In the genomic region with DNA sequence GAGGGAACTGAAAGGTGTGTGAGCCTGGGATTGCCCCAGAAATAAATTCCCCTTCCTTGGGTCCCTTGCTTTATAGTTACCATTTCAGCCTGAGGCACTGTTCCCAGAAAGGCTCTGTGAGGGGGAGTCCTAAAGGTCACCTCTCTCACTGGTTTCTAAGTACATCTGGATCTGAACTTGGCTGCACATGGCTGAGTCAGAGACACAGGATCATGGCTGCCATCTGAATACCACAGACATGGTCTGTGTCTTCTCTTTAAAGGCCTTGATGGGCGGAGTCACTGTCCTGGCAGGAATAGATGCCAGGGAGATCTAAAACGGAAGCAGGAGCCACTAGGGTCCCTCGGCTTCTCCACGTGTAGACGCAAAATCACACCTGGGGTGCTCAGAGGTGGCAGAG, we compare ENCODE assay signal across 11 mouse cellular contexts.
"Had no signal": no experiment of that assay in that cellular context is flagged by ENCODE, and none has a peak within 500 bp of the region (broad histone marks: within the 10 kb centered on the region; RNA-seq: fewer than 3 reads in every experiment).

No protein-coding gene starts in this region.

- H3K4me3 ChIP-seq: left cerebral cortex, adult 2 months; limb, embryonic 15.5 days; liver, embryonic 12.5 days; neural tube, embryonic 13.5 days had no signal

- DNase-seq: kidney, postnatal 14 days; lung, embryonic 14.5 days; lung, postnatal 10 days; lung, postnatal 4 days; retina, postnatal 1 day; right cerebral cortex, postnatal 14 days; thymus, postnatal 4 days had no signal

- H3K27ac ChIP-seq: left cerebral cortex, adult 2 months; limb, embryonic 15.5 days; liver, embryonic 12.5 days; neural tube, embryonic 13.5 days had no signal
